Mouse (Mus musculus): Measurements from ENCODE around the gene Hnrnpul1. TPM values are rescaled to one million over a fixed set of nuclear protein-coding genes. Genes with fewer than 3 reads are reported as not detected.
"Not testable (repeated sequence)": the region's sequence is repeated elsewhere in the genome, so short reads cannot be mapped to it uniquely, and the experiment has no call there.

The Hnrnpul1 gene
- polyA plus RNA-seq (2016; fragmentation: Nextera tagmentation; extraction: Ambion mirVana) = 67.6 and 75.0 TPM in 2 replicates

- H3K27ac ChIP-seq = peak within 1 kb of the TSS; percentile 99
- H3K9me3 ChIP-seq = no peaks in the 10 kb centered on the region
- peak within 1 kb of the TSS; percentile 93 for H3K4me3 ChIP-seq (replicated peaks)
- H3K9ac ChIP-seq (replicated peaks) = peak within 1 kb of the TSS; percentile 97
- H3K4me2 ChIP-seq = peak within 1 kb of the TSS; percentile 95
- peaks cover 37% of the 10 kb centered on the region for H3K36me3 ChIP-seq
- H3K27me3 ChIP-seq = no peaks in the 10 kb centered on the region
- ATAC-seq (ENCODE audit: insufficient number of reproducible peaks, insufficient read depth, low FRiP score, low TSS enrichment, low read depth) = peak; percentile 92
- H3K4me1 ChIP-seq (replicated peaks) = peaks cover 19% of the 10 kb centered on the region
- under 1% methylated on average over 55 of the region's 55 CpGs for WGBS
Measured at GRCm38 (mm10) chr7:25754738-25755467, at the start of gene Hnrnpul1. Gene Hnrnpul1, minus strand, starts transcription at chr7:25754757.

GRCm38 (mm10) chr7:25803460-25803859 lies 48.9 kb upstream of the Hnrnpul1 start:
- no peaks in the 10 kb centered on the region for H3K27me3 ChIP-seq
- ATAC-seq (ENCODE audit: insufficient number of reproducible peaks, insufficient read depth, low FRiP score, low TSS enrichment, low read depth) = no peak
- peaks cover 5% of the 10 kb centered on the region; the same call in 1 of the 2 replicates for H3K9me3 ChIP-seq
- H3K36me3 ChIP-seq = no peaks in the 10 kb centered on the region
- H3K4me1 ChIP-seq (replicated peaks) = peaks cover 17% of the 10 kb centered on the region
- no peak overlapping the region for H3K4me2 ChIP-seq
- no peak overlapping the region for H3K9ac ChIP-seq (replicated peaks)
- no peak overlapping the region for H3K4me3 ChIP-seq (replicated peaks)
- H3K27ac ChIP-seq = 0 out of 2 replicates have a peak overlapping the region, but pooled peaks have one; percentile 85
- WGBS = 67% methylated on average over 13 of the region's 13 CpGs

GRCm38 (mm10) chr7:25802241-25803125 lies 47.9 kb upstream of the Hnrnpul1 start:
- H3K27me3 ChIP-seq = no peaks in the 10 kb centered on the region
- peak overlapping the region; percentile 27 for H3K4me3 ChIP-seq (replicated peaks)
- H3K4me1 ChIP-seq (replicated peaks) = peaks cover 17% of the 10 kb centered on the region
- peak; percentile 53 for ATAC-seq (ENCODE audit: insufficient number of reproducible peaks, insufficient read depth, low FRiP score, low TSS enrichment, low read depth)
- peak overlapping the region; percentile 85 for H3K27ac ChIP-seq
- H3K9ac ChIP-seq (replicated peaks) = peak overlapping the region; percentile 42; the same call in 1 of the 2 replicates
- H3K4me2 ChIP-seq = peak overlapping the region; percentile 53
- no peaks in the 10 kb centered on the region for H3K36me3 ChIP-seq
- peaks cover 7% of the 10 kb centered on the region; the same call in 1 of the 2 replicates for H3K9me3 ChIP-seq
- WGBS = 28% methylated on average over 24 of the region's 24 CpGs

GRCm38 (mm10) chr7:25801031-25801430 lies 46.5 kb upstream of the Hnrnpul1 start:
- Histone ChIP-seq H3K4me3 (replicated peaks) (no peak overlapping the region), H3K27ac (no peak overlapping the region), H3K36me3 (no peaks in the 10 kb centered on the region), H3K27me3 (no peaks in the 10 kb centered on the region), H3K4me1 (replicated peaks) (peaks cover 17% of the 10 kb centered on the region), H3K9ac (replicated peaks) (no peak overlapping the region), H3K4me2 (no peak overlapping the region), H3K9me3 (peaks cover 7% of the 10 kb centered on the region; the same call in 1 of the 2 replicates)
- WGBS = 92% methylated on average over 6 of the region's 6 CpGs
- ATAC-seq (ENCODE audit: insufficient number of reproducible peaks, insufficient read depth, low FRiP score, low TSS enrichment, low read depth) = no peak

- no peak overlapping the region for H3K27ac ChIP-seq
- H3K36me3 ChIP-seq = no peaks in the 10 kb centered on the region
- H3K4me3 ChIP-seq (replicated peaks) = no peak overlapping the region
- 100% methylated on average over 1 of the region's 1 CpGs for WGBS
- no peaks in the 10 kb centered on the region for H3K27me3 ChIP-seq
- peaks cover 7% of the 10 kb centered on the region; the same call in 1 of the 2 replicates for H3K9me3 ChIP-seq
- ATAC-seq (ENCODE audit: insufficient number of reproducible peaks, insufficient read depth, low FRiP score, low TSS enrichment, low read depth) = no peak
- H3K9ac ChIP-seq (replicated peaks) = no peak overlapping the region
- no peak overlapping the region for H3K4me2 ChIP-seq
- H3K4me1 ChIP-seq (replicated peaks) = peaks cover 14% of the 10 kb centered on the region
Measured at GRCm38 (mm10) chr7:25799369-25799768, 44.8 kb upstream of the Hnrnpul1 start.

GRCm38 (mm10) chr7:25798540-25798939 lies 44.0 kb upstream of the Hnrnpul1 start:
- ATAC-seq (ENCODE audit: insufficient number of reproducible peaks, insufficient read depth, low FRiP score, low TSS enrichment, low read depth) = no peak
- no peaks in the 10 kb centered on the region for H3K27me3 ChIP-seq
- no peak overlapping the region for H3K27ac ChIP-seq
- no peak overlapping the region for H3K4me3 ChIP-seq (replicated peaks)
- WGBS = 83% methylated on average over 2 of the region's 2 CpGs
- no peak overlapping the region for H3K4me2 ChIP-seq
- no peaks in the 10 kb centered on the region for H3K36me3 ChIP-seq
- H3K9ac ChIP-seq (replicated peaks) = no peak overlapping the region
- H3K9me3 ChIP-seq = peaks cover 7% of the 10 kb centered on the region; the same call in 1 of the 2 replicates
- H3K4me1 ChIP-seq (replicated peaks) = peaks cover 14% of the 10 kb centered on the region

GRCm38 (mm10) chr7:25794775-25795174 lies 40.2 kb upstream of the Hnrnpul1 start:
- Histone ChIP-seq H3K9me3 (peaks cover 7% of the 10 kb centered on the region; the same call in 1 of the 2 replicates), H3K4me2 (no peak overlapping the region), H3K4me3 (replicated peaks) (no peak overlapping the region), H3K27me3 (no peaks in the 10 kb centered on the region), H3K27ac (no peak overlapping the region), H3K9ac (replicated peaks) (no peak overlapping the region), H3K4me1 (replicated peaks) (peaks cover 2% of the 10 kb centered on the region; the same call in 1 of the 2 replicates), H3K36me3 (no peaks in the 10 kb centered on the region)
- WGBS = 79% methylated on average over 8 of the region's 8 CpGs
- no peak for ATAC-seq (ENCODE audit: insufficient number of reproducible peaks, insufficient read depth, low FRiP score, low TSS enrichment, low read depth)

- Histone ChIP-seq H3K9ac (replicated peaks) (no peak overlapping the region), H3K4me1 (replicated peaks) (peaks cover 12% of the 10 kb centered on the region), H3K27me3 (no peaks in the 10 kb centered on the region), H3K4me2 (no peak overlapping the region), H3K27ac (no peak overlapping the region), H3K9me3 (peaks cover 3% of the 10 kb centered on the region; the same call in 1 of the 2 replicates), H3K4me3 (replicated peaks) (no peak overlapping the region), H3K36me3 (no peaks in the 10 kb centered on the region)
- no peak for ATAC-seq (ENCODE audit: insufficient number of reproducible peaks, insufficient read depth, low FRiP score, low TSS enrichment, low read depth)
- 49% methylated on average over 3 of the region's 3 CpGs for WGBS
Measured at GRCm38 (mm10) chr7:25793679-25794078, 39.1 kb upstream of the Hnrnpul1 start.

GRCm38 (mm10) chr7:25792966-25793365 lies 38.4 kb upstream of the Hnrnpul1 start:
- H3K4me3 ChIP-seq (replicated peaks); H3K36me3 ChIP-seq; ATAC-seq (ENCODE audit: insufficient number of reproducible peaks, insufficient read depth, low FRiP score, low TSS enrichment, low read depth); H3K27me3 ChIP-seq; H3K9me3 ChIP-seq; H3K4me2 ChIP-seq; H3K9ac ChIP-seq (replicated peaks); H3K27ac ChIP-seq: not testable (repeated sequence)
- WGBS = 69% methylated on average over 9 of the region's 9 CpGs
- H3K4me1 ChIP-seq (replicated peaks) = peaks cover 12% of the 10 kb centered on the region

GRCm38 (mm10) chr7:25790615-25791014 lies 36.1 kb upstream of the Hnrnpul1 start:
- WGBS = 73% methylated on average over 8 of the region's 8 CpGs

GRCm38 (mm10) chr7:25789129-25789440 lies 34.5 kb upstream of the Hnrnpul1 start:
- Histone ChIP-seq H3K9ac (replicated peaks) (peak overlapping the region; percentile 75), H3K36me3 (peaks cover 15% of the 10 kb centered on the region; the same call in 1 of the 2 replicates), H3K4me3 (replicated peaks) (peak overlapping the region; percentile 67), H3K27me3 (no peaks in the 10 kb centered on the region), H3K4me2 (peak overlapping the region; percentile 87), H3K4me1 (replicated peaks) (peaks cover 25% of the 10 kb centered on the region), H3K9me3 (no peaks in the 10 kb centered on the region), H3K27ac (peak overlapping the region; percentile 84)
- 6% methylated on average over 3 of the region's 3 CpGs for WGBS
- ATAC-seq (ENCODE audit: insufficient number of reproducible peaks, insufficient read depth, low FRiP score, low TSS enrichment, low read depth) = no peak

More at GRCm38 (mm10) chr7:25790615-25791014, 36.1 kb upstream of the Hnrnpul1 start:
- Histone ChIP-seq H3K9me3 (no peaks in the 10 kb centered on the region), H3K27me3 (no peaks in the 10 kb centered on the region), H3K4me1 (replicated peaks) (peaks cover 25% of the 10 kb centered on the region), H3K9ac (replicated peaks) (no peak overlapping the region), H3K4me3 (replicated peaks) (no peak overlapping the region), H3K27ac (no peak overlapping the region), H3K4me2 (no peak overlapping the region), H3K36me3 (peaks cover 2% of the 10 kb centered on the region; the same call in 1 of the 2 replicates)
- no peak for ATAC-seq (ENCODE audit: insufficient number of reproducible peaks, insufficient read depth, low FRiP score, low TSS enrichment, low read depth)
